Mouse (Mus musculus): Measurements from ENCODE around the gene Fam183b. TPM values are rescaled to one million over a fixed set of nuclear protein-coding genes. Genes with fewer than 3 reads are reported as not detected.
"Not testable (repeated sequence)": the region's sequence is repeated elsewhere in the genome, so short reads cannot be mapped to it uniquely, and the experiment has no call there.

Fam183b gene
- total RNA-seq, 2 experiments from 2014 or later: not detected

DNA sequence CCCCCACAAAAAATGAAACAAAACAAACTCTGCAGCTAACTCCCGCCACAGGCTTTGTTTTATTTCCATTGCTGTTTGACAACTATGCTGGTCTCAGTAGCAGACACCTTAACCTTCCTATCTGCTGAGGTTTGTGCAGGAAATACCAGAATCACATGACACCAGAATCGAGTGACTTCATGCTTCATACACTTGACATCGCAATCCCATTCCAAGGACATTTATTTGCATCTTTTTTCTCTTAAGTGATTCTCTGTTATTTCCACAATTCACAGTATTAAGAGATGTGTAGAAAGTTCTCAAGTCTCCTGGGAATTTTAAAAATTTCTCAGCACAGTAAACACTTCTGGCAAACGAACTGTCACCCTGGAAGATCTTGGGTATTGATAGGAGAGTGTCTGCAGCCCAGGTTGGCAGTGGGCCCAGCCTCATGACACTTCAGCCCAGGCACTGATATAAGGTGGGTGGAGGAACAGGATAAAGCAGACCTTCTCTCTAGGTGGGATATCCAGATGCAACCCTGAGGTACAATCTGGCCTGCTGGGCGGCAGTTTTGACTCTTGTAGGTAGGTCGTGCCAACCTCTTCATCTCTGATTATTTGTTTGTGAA is 19.2 kb downstream of the Fam183b start, which contains the start of gene Olfr314:
TSS of gene Olfr314 (plus strand) at position 473 of the 610 bp plus-strand sequence.
- no peak for DNase-seq
- intact Hi-C loops (cut with DNase I): no loop called here

DNA sequence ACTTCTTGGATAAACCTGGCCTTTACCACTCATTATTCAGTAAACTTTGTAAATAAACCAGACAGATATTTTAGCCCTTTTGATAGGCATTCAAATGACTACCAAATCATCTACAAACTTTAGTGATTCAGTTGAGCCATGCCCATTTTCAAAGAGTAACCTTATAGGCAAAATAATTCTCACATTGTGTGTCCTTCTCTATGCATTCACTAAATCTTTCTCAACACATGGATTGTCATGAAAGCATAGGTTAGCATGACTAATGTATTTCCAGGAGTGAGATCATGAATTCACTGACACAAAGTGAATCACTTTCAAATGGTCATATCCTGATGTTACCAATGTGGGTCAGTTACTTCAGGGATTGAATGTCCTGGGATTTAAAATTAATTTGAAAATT is 28.9 kb downstream of the Fam183b start, which contains the start of gene Olfr315:
TSS of gene Olfr315 (plus strand) at position 301 of the 400 bp plus-strand sequence.
- intact Hi-C loops (cut with DNase I): no loop called here
- no peak for DNase-seq

DNA sequence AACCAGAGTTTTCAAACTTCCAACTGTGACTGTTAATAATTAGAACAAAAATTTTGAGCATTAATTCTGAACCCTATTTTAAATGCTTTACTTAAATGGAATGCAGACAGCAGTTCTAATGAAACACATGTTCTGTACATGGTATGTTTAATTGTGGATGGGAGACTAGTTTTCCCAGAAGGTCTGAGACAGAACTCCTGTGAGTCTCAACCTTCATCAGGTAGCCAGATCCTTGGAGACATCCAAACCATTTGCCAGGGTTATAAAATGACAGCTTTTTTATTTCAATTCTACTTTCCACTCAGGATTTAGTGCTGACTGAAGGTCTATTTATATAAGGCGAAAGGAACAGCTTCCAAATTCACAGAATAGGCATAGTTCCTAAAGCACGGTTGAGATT is 49.3 kb downstream of the Fam183b start, which contains the start of gene Olfr316:
TSS of gene Olfr316 (plus strand) at position 301 of the 400 bp plus-strand sequence.
- intact Hi-C loops (cut with DNase I): no loop called here
- no peak for DNase-seq

DNA sequence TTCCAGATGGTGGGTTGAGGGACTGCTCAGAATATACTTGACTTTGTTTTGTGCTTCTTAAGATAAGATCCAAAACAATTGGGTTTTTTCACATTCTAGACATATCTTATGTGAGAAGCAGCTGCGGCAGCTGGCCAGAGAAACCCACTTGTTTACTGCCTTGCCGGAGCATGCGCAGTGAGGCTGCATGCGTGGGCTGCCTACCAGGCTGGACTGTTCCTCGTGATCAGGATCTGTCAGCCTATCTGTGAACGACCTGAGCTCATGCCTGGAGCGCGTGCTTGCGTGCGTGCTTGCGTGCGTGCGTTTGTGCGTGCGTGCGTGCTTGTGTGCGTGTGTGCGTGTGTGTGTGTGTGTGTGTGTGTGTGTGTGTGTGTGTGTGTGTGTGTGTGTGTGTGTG is 50.7 kb downstream of the Fam183b start:
- DNase-seq; intact Hi-C loops (cut with DNase I): not testable (repeated sequence)

Other genes starting within 250 kb of the Fam183b start
- gene Olfr328, start 246.3 kb downstream of the Fam183b start, total RNA-seq (2021): not detected
- not detected for gene Olfr224, start 231.4 kb downstream of the Fam183b start, total RNA-seq (2021)
- not detected for gene Olfr325, start 224.2 kb downstream of the Fam183b start, total RNA-seq (2021)
- not detected for gene Olfr324, start 206.8 kb downstream of the Fam183b start, total RNA-seq (2021)
- not detected for gene 2210407C18Rik, start 185.9 kb downstream of the Fam183b start, total RNA-seq (2021)
- not detected for gene Olfr323, start 171.5 kb downstream of the Fam183b start, total RNA-seq (2021)
- not detected for gene Trim58, start 161.5 kb downstream of the Fam183b start, total RNA-seq (2021)
- not detected for gene Olfr322, start 143.2 kb downstream of the Fam183b start, total RNA-seq (2021)
- not detected for gene Olfr320, start 120.9 kb downstream of the Fam183b start, total RNA-seq (2021)
- not detected for gene Olfr319, start 102.8 kb downstream of the Fam183b start, total RNA-seq (2021)
- not detected for gene Olfr318, start 77.9 kb downstream of the Fam183b start, total RNA-seq (2021)
- not detected for gene Olfr317, start 62.7 kb downstream of the Fam183b start, total RNA-seq (2021)
- not detected for gene Olfr316, start 49.2 kb downstream of the Fam183b start, total RNA-seq (2021)
- gene Olfr315, start 28.8 kb downstream of the Fam183b start, total RNA-seq (2021): not detected
- not detected for gene Olfr314, start 19.0 kb downstream of the Fam183b start, total RNA-seq (2021)
- gene Olfr313, start 13.0 kb upstream of the Fam183b start, total RNA-seq (2021): not detected
- gene Olfr312, start 27.3 kb upstream of the Fam183b start, total RNA-seq (2021): not detected
- not detected for gene Olfr311, start 37.3 kb upstream of the Fam183b start, total RNA-seq (2021)
- gene Gm12258, start 45.2 kb upstream of the Fam183b start, total RNA-seq (2021): 1 to 10 TPM in 1 of 2 experiments, under 1 TPM in 1; 0.69 to 1.1 TPM
- 1 to 10 TPM in 1 of 2 experiments, under 1 TPM in 1; 0.74 to 1.2 TPM for gene 2810021J22Rik, start 65.3 kb upstream of the Fam183b start, total RNA-seq (2021)
- gene Zfp39, start 102.3 kb upstream of the Fam183b start, total RNA-seq (2021): 1 to 10 TPM; 2.0 to 3.2 TPM
- not detected for gene Btnl10, start 115.9 kb upstream of the Fam183b start, total RNA-seq (2021)
- gene Rnf187, start 137.0 kb upstream of the Fam183b start, total RNA-seq (2021): 10 to 100 TPM; 86.9 to 96.5 TPM
- 1 to 10 TPM; 1.1 to 1.5 TPM for gene Hist3h2ba, start 147.0 kb upstream of the Fam183b start, total RNA-seq (2021)
- 10 to 100 TPM in 1 of 2 experiments, 1 to 10 TPM in 1; 9.5 to 10.5 TPM for gene Hist3h2a, start 152.7 kb upstream of the Fam183b start, total RNA-seq (2021)
- gene Trim17, start 152.7 kb upstream of the Fam183b start, total RNA-seq (2021): under 1 TPM; 0.13 to 0.17 TPM
- 1 to 10 TPM; 5.6 to 7.4 TPM for gene Trim11, start 176.1 kb upstream of the Fam183b start, total RNA-seq (2021)